Mouse (Mus musculus) adrenal gland, adult 2 months (tissue): ENCODE results near the gene Fbxl18. TPM values are rescaled to one million over a fixed set of nuclear protein-coding genes. Genes with fewer than 3 reads are reported as not detected.

Source experiments
- DNase-seq: peaks from one replicate; pipeline ENCODE4 v3.0.0; 2021
- long read RNA-seq: library from polyadenylated mRNA; stranded (forward); transcript quantifications from one replicate; pipeline ENCODE4 v2.0.0, GENCODE M21; 2021
- polyA plus RNA-seq: library from polyadenylated mRNA; depleted of rRNA; stranded (reverse); fragments of >200 nt; gene quantifications from 2 replicates; pipeline ENCODE4 v1.2.3, GENCODE M21; 2012; rRNA removed
- total RNA-seq, 2 experiments: library from RNA; stranded (reverse); gene quantifications; 2 replicates each; pipeline ENCODE4 v1.2.3; 2021

The Fbxl18 gene
- total RNA-seq (10 to 100 TPM in 1 of 2 experiments, 1 to 10 TPM in 1; 9.6 to 11.4 TPM), polyA plus RNA-seq (42.3 and 44.3 TPM in 2 replicates)
- long read RNA-seq, full-length matches to known transcripts, result 3 of 5 reads
- long read RNA-seq, partial matches to known transcripts, result 0 of 5 reads
- long read RNA-seq, other reads (novel, unspliced or antisense), result 2 of 5 reads

DNA sequence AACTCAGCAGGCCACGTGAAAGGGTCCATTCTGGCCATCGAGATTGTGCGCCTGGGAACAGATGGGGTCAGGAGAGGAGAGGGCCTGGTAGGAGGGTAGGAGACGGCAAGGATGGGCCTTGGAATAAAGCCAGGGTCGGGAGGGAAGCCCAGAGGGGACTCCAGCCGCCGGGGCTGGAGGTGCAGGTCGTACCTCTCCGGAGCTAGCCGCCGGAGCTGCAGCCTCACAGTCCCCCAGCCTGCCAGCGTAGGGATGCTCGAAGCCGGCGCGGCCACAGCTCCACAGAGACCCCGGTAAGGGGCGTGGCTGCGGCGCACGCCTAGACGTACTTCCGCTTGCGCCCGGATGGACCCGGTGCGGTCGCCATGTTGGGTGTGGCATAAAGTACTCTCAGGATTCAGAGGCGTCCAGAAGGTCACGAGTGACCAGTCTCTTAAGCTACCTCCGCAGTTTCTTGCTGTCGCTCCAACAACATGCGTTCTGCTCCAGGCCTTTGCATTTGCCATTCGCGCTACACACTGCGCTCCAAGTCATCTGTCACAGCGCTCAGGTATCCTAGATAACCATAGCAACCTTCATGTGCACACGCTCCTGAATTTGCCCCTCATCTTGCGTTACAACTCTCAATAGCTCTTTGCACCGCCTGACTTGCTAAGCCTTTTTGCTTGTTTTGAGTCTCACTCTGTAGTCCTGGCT lies at the start of gene Fbxl18:
Fbxl18 (minus strand) TSS at position 504 of the 696 bp plus-strand sequence.
- peak; percentile 93 for DNase-seq

DNA sequence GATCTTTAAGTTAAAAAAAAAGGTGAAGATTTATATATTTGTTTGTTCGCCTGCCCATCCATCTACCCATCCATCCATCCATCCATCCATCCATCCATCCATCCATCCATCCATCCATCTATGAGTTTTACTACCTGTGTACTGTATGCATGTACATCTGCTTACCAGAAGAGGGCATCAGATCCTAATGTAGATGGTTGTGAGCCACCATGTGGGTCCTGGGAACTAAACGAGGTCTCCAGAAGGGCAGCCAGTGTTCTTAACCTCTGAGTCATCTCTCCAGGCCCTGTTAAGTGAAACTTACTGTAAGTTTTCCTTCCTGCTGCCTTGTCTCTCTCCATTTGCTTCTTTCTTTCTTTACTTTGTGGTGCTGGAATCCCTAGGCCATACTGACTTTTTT lies 45.2 kb upstream of the Fbxl18 start:
- no peak for DNase-seq

DNA sequence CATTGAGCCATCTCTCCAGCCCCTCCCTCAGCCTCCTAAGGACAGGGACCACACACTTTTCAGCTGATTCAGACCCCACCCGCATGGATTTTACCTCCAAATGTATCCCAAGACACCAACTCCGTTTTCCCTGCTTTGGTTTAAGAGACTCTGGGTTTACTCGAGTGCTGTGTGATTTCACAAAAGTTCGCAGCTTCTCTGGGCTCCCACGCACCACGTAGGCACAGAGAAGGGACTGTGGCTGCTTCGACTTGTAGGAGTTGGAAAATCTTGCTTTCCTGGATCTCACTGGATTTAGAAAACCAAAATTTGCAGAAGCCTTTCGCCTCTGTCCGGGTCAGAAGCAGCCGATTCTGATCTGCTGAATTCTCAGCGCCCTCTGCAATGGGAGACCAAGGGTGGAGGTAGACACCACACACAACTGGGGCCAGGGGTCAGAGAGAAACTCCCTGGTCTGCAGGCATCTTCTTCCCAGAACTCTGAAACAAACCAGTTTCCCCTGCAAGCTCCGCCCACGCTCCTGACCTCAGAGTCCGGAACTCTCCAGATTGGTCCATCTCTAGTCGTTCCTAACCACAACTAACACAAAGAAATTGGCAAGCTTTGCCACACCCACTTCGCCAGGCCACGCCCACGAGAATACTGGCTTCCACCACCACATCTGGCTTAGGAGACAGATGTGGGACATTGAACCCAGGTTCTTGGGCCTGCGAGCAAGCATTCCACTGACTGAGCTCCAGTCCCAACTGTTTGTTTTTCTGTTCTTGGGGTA lies 42.9 kb upstream of the Fbxl18 start:
- no peak for DNase-seq

DNA sequence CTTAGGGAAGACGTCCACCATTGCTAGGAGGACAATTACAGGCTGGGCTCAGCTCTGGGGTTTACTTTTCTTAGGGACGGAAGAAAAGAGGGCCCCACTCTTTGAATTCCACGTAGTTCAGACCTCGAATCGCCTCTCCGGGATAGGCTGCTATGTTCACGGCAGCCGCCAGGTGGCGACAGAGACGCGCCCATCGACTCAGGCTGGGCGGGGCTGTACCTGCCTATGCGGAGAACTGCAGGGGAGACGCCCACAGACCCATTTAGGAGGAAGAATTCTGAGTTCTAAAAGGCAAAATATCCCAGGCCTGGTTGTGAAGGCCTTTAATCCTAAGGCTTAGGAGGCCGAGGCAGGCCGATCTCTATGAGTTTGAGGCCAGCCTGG lies 41.1 kb upstream of the Fbxl18 start:
- peak; percentile 84 for DNase-seq

DNA sequence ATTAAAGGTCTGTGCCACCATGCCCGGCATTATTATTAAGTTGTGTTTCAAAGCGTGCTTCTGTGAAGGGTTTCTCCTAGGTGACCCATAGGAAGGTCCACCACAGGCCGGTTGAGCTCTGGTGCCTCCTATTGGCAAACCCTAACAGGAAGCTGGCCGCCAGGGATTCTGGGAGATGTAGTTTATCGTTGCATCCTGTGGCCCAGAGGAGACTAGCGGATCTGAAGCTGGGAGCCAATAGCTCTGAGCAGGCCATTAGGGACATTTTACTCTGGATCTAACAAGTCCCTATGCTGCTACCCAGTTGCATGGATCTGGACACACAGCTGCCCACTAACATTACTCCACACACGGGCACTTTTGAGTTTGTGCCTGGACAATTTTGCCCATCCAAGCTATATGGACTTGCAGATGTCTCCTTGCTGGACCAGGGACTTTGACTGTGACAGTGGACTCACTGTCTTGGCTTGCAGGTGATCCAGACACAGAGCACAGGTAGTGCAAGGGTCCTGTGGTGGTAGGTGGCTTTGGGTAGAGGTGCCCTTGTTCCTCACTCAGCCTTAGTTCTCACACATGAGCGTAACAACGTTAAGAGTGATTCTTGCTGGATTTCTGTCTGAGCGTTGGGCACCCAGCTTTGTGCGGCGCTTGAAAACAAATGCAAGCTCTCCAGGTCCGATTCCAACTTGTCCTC lies 40.6 kb upstream of the Fbxl18 start:
- peak; percentile 77 for DNase-seq

DNA sequence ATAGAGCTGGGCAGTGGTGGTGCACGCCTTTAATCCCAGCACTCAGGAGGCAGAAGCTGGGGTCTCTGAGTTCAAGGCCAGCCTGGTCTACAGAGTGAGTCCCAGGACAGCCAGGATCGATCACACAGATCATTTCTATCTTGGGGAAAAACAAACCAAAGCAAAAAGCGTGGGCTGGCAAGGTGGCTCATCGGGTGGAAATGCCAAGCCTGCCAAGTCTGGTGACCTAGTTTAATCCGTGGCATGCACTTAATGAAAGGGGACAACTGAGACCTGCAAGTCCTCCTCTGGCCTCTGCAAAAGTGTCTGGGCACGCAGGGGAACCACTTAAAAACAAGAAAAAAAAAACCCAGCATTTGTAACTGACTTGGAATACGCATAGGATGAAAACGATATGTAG lies 37.5 kb upstream of the Fbxl18 start:
- DNase-seq, result peak; percentile 58

DNA sequence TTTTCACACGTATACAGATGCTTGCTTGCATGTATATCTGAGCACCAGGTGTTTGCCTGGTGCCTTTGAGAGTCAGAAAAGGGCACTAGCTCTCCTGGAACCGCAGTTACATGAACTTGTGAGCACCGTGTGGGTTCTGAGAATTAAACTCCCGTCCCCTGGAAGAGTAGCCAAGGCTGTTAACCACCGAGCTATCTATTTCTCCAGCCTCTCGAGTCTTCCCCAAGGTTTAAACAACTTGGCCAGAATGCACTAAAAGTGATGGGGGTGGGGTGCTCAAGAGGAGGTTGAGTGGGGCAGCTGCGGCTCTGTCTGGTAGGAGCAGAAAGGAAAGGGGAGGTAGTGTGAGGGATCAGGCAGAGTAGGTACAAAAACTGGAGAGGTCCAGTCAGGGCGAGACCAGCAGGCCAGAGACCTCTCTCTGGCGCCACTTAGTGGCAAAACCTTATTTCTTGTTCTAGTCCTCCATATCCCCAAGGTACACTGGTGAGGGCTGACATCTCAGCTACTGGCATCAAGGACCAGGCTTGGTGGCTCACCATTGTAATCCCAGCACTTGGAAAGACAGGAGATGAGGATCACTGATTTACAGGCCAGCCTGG lies 37.0 kb upstream of the Fbxl18 start:
- DNase-seq, result peak; percentile 87

DNA sequence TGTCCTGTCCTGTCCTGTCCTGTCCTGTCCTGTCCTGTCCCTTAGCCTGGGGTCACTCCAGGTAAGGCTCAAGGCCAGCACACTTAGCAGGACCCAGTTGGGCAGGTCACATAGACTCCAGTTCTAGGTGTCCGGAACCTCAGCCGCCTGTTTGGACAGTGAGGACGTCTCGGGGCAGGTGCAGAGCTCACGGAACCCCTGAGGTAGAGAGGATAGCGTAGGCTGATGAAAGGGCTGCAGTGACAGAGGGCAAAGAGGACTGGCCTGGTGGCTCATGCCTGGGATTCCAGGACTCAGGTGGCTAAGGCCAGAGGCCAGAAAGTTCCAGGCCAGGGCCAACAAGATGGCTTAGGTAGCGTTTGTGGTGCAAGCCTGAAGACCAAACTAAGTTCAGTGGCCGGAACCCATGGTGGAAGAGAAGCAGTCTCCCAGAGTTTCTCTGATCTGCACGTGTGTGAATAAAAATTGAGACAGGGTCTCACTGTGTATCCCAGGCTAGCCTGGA lies 36.1 kb upstream of the Fbxl18 start:
- DNase-seq, result no peak

DNA sequence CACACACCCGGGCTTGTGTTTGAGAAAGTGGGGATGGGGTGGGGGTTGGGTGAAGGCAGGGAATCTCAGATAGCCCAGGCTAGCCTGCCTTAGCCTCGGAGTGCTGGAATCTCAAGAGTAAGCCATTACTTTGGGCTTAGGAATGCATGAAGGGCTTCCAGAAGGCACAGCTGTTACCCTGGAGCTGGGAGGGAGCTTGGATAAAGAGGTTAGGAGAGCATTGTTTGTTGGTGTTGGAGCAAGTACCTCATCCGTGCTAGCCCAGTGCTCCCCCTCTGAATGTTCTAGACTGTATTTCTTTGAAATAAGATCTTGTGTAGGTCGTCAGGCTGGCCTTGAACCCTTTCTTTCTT lies 34.2 kb upstream of the Fbxl18 start:
- no peak for DNase-seq

DNA sequence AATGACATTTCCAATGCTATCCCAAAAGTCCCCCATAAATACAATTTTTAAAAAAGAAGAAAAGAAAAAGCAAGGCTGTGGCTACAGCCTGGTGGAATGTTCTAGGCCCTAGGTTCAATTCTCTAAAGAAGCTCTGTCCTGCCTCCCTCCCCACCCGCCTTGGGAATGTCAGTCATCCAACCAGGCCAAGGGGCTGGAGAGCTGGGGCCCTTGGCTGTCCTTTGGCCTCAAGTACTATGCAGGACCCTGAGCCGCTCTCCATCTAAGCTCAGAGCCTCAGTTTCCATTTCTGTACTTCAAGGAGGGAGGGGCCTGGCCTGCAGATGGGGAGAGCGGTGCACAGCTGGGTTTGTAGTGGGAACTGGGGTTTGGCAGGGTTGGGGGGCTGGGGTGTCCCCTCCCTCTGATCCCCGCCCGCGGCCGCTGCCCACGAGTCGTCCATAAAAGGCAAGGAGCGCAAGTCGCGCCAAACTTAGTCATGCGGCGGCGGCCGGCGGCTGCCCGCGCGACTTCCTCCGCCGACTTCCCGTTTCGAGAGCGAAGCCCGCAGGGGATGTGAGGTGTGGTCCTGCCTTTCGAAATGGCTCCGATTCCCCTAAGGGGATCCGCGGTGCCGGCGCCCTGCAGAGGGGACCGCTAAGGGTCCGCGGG lies 33.7 kb upstream of the Fbxl18 start:
- DNase-seq, result peak; percentile 90

DNA sequence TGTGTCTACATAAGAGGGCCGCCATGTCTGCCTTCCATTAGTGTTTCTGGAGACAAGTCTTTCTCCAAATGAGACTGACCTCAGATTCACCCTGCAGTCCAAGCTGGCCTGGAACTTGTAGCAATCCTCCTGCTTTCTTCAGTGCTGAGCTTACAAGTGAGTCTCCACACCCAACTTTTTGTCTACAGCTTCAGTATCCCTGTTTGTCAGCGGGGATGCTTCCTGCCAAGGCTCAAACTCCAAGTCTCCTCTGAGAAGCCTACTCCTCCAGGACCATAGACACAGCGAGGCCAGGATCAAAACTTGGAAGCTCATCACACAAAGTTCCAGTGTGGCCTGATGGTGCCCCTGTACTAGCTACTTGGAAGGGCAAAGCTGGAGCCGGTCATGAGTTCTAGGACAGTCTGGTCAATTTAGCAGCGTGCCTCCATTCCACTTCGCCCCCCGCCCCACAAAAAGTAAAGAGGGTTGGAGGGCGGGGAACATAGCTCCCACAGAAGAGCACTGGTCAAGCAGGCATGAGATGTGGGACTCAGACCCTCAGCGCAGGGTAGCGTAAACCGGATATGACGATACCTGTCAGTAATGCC lies 32.2 kb upstream of the Fbxl18 start:
- no peak for DNase-seq

DNA sequence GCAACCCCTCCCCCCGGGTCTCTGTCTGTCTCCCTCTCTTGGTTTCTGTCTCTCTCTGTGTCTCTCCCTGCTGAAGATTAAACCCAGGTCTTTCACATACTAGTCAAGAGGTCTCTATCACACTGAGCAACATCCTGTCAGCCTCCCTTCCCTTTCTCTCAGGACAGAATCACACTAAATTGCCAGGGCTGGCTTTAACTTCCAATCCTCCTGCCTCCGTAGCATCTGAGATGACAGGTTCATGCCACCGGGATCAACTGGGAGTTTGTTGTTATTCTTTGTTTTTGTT lies 31.7 kb upstream of the Fbxl18 start:
- DNase-seq, result no peak

DNA sequence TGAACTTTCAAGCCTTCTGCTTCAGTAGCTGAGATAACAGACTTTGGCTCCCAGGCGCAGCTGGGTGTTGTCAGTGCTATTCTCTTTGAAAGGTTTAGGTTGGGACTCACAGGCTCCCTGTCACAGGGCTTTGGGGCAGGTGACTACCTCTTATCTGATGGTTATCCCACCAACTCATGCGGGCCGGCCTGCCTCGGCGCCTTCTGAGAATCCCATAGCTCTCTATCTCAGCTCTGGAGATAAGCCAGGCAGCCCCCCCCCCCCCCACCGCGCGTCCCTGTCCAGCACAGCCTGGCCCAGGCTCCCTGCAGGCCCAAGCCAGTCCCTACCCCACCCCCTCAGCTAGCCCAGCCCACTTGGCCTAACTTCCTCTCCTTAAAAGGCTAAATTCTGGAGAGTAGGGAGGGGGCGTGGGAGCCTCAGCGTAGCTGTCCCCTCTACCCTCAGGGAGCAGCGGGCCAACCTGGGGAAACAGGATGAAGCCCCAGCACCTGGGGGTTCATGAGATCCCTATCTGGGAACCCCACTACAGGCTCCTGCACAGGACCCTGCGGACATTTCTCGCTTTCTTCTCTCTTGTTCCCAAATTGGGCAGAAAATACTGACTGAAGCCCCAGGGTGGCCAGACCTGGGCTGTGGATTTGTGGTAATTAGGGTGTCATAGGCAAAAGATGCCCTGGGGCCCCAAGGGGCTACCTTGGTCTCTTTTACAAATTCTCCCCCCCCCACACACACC lies 31.2 kb upstream of the Fbxl18 start:
- DNase-seq, result peak; percentile 71

DNA sequence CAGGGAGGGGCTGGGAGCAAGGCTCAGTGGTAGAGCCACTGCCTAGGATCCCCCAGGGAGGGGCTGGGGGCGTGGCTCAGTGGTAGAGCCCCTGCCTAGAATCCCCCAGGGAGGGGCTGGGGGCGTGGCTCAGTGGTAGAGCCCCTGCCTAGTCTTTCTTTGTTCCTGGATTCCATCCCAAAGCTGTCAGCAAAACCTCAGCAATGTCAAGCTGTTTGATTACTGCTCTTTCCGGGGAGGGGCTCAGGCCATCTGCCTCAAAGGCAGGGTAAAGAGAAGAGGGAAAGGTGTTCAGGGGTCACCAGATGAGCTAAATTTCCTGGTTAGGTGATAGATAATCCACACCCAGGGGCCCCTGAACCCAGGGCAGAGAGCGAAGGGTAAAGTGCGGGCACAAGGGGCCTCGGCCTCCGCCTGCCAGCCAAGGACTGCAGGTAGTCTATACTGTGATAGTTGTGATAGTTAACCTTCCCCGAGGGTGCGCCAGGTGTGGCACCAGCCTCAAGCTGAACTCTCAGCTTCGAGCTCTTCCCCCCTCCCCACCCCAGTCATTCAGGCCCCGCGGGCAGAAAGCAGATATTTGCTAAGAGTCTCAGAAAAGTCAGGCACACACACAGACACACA lies 29.2 kb upstream of the Fbxl18 start:
- DNase-seq, result no peak

DNA sequence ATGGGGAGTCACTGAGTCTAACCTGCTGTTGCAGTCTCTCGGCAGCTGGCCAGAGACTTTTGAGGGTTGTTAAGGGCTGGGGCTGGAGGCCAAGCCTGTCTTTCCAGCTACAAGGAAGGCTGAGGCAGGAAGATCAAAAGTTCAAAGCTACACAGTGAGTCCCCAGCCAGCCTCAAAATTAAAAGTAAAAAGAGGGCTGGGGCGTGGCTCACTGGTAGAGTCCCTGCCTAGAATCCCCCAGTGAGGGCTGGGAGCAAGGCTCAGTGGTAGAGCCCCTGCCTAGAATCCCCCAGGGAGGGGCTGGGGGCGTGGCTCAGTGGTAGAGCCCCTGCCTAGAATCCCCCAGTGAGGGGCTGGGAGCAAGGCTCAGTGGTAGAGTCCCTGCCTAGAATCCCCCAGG lies 28.6 kb upstream of the Fbxl18 start:
- DNase-seq, result no peak

DNA sequence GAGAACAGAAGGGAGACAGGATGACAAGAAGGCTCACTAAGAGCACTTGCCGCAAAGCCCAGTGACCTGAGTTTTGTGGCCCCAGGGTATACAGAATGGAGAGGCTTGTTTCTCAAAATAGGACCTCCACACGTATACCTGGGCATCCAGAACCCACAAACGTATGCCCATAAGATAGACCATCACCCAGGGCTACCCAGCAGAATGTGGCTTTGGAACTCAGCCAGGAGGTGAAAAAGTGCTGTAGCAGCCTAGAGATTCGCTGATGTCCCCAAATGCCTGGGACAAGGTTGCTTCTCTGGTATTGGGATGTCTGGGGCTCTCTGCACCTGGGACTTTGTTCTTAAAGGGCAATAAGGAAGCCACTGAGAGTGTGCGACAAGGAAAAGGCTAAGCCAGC lies 27.0 kb upstream of the Fbxl18 start:
- DNase-seq, result no peak

DNA sequence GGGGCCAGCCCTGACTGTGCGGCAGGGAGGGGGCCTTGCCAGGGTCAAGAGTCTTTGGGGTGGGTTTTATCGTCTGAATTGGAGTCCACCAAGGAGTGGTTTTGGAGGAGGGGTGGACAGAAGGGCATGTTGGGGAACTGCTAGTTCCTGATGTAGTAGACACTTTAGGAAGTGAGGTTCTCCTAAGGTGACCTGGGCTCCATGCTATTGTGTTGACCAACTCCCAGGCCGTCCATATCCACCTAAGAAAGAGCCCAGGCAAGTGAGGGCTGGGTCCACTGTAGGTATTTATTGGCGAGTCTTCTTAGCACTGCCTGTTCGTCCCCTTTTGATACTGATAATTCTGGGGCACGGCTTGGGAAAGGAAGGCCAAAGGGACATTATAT lies 25.8 kb upstream of the Fbxl18 start:
- no peak for DNase-seq

DNA sequence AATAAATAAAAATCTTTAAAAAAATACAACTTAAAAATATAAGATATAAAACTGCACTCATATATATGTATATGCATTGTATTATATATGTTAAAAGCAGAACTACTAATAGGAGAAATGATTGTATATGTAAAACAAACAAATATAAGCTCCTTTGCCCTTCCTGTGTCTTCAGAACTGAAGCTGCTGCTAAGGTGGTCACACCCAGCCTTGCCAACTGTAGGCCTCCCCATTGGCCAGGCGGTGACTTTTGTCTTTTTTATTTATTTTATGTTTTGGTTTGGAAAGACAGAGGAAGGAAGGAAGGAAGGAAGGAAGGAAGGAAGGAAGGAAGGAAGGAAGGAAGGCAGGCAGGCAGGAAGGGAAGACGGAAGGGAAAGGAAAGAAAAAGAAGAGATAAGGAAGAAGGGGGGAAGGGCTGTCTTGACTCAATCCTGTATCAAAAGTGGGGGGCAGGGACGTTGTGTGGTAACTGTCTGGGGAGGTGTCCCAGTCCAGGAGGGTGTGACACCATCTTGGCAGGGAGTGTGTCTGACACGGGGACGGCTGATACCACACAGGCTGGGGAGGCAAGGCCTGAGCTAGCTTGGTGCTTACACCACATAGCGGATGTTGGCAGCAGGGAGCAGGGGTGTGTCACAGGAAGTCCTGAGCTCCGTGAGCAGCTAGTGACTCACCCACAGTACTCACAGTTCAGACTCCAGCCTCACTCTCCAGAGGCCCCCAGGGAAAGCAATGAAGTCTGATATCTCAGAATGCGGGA lies 25.3 kb upstream of the Fbxl18 start:
- DNase-seq, result peak; percentile 90

DNA sequence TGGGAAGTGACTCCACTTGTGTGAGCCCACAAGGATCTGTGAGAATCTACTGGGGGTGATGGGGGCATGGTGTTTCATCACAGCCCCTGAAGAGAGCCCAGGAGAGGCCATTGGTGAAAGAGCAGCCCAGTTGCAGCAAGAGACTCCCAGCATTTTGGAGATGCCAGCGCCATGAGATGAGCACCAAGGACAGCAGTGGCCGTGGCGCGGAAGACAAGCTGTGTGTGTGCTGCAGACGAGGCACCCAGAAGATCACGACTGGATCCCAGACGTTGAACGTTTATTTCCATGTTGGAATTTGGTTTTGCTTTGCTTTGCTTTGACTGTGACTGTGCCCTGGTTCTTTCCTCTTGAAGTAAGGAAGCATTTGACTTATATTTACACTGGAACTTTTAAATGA lies 22.2 kb upstream of the Fbxl18 start:
- DNase-seq, result no peak

DNA sequence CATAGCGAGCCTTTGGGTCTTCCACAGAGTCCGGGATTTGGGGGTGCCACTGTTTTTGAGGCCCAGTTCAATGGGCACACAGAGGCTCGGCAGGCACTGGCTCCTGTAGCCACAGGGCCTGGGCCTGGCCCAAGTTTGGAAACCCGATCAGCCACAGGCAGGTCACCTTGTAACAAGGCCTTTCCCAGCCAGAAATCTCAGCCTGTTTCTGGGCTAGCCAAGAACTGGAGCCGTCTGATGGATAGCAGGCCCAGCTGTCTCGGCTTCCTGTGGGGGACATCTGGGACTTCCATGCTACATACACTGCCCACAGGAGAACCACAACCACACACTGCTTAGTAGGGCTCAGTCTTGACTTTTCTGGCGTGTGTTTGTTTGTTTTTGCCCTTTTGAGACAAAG lies 21.4 kb upstream of the Fbxl18 start:
- DNase-seq, result no peak
